ENCODE assay signal across 1 mouse cellular context in genomic region chr5:136054301-136055077, GRCm38 (mm10).
TF ChIP-seq lines count a peak whose summit lies in the region.

Upk3bl (plus strand) TSS chr5:136054492.

TF ChIP-seq in CH12.LX, 34 proteins besides CTCF, POLR2A, EP300 and RAD21:
- TF ChIP-seq NRF1 (IDR thresholded peaks at IDR 0.05; ENCODE audit: low read depth, low read length) (no peak), USF1 (IDR thresholded peaks at IDR 0.05; ENCODE audit: low read depth, low read length) (no peak), NELFE (IDR thresholded peaks at IDR 0.05; ENCODE audit: low read depth, low read length) (no peak), CHD1 (IDR thresholded peaks at IDR 0.05; ENCODE audit: low read depth, low read length) (no peak), TBP (conservative IDR thresholded peaks at IDR 0.05; ENCODE audit: low read depth, low read length) (no peak), MAZ (IDR thresholded peaks at IDR 0.05; ENCODE audit: low read depth, low read length) (no peak), KAT2A (IDR thresholded peaks at IDR 0.05; ENCODE audit: insufficient replicate concordance, low read length) (no peak), MEF2A (IDR thresholded peaks at IDR 0.05; ENCODE audit: borderline replicate concordance, low read depth, low read length) (no peak), BHLHE40 (IDR thresholded peaks at IDR 0.05; ENCODE audit: low read depth, low read length) (no peak; the same call in 1 of the 2 replicates), POLR2AphosphoS2 (IDR thresholded peaks at IDR 0.05; ENCODE audit: low read depth, low read length) (no peak), UBTF (IDR thresholded peaks at IDR 0.05; ENCODE audit: low read depth, low read length) (no peak), IRF4 (IDR thresholded peaks at IDR 0.05; ENCODE audit: low read depth, low read length) (no peak; the same call in 1 of the 2 replicates), MYC (IDR thresholded peaks at IDR 0.05; ENCODE audit: low read depth, low read length) (no peak), RCOR1 (conservative IDR thresholded peaks at IDR 0.05; ENCODE audit: low read depth, low read length) (no peak), ZNF384 (IDR thresholded peaks at IDR 0.05; ENCODE audit: low read depth, low read length) (no peak), MXI1 (IDR thresholded peaks at IDR 0.05; ENCODE audit: low read depth, low read length) (no peak), JUN (IDR thresholded peaks at IDR 0.05; ENCODE audit: insufficient read depth, low read depth, low read length) (no peak), ELF1 (IDR thresholded peaks at IDR 0.05; ENCODE audit: low read depth, low read length) (no peak), ZKSCAN1 (IDR thresholded peaks at IDR 0.05; ENCODE audit: borderline replicate concordance, low read depth, low read length) (no peak), GABPA (IDR thresholded peaks at IDR 0.05; ENCODE audit: insufficient replicate concordance, low read depth, low read length) (no peak)
TF ChIP-seq in CH12.LX: peak in this region for 0.
